Mouse (Mus musculus): Measurements from ENCODE around the gene Mrpl10. TPM values are rescaled to one million over a fixed set of nuclear protein-coding genes. Genes with fewer than 3 reads are reported as not detected.

The Mrpl10 gene
- 55.0 and 58.4 TPM in 2 replicates for polyA plus RNA-seq (2012; rRNA removed)

DNA sequence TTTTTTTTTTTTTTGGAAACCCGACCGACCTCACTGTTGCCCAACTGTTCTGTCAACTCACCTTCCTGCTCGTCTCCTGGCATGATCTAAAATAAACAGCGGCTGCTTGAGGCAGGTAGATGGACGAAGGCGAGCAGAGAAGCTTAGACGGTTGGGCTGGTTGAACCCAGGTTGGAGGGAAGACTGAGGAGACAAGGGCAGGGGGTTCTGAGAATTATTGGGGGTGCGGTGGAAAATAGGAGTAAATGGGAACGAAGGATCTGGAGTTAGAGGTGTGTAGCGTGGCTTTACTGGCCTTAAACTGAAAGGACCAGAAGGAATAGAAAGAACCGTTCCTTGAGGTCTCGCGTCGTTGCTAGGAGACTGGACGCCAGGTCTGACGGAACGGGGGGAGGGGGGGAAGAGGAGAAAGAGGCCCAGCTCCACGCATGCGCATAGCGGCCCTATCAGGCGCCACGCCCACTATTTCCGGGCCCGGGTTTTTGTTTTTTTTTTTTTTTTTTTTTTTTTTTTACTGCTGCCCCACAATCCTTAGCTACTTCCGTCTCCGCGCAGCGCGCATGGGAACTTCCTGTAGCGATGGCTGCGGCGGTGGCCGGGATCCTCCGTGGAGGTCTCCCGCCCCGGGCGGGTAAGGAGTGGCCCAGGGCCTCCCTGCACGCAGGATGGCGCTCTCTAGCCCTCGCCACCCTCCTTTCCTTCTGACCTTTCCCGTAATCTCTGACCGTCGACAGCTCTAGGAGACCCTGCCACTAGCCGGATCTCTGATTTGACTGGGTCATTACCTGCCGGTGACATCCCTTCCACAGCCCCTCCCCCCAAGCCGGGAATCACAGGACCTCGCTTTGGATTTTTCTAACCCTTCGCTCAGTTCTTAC lies at the start of gene Mrpl10, which contains the start of gene Lrrc46:
Gene Mrpl10, plus strand, starts transcription at position 539 of the 878 bp plus-strand sequence.
Gene Lrrc46, minus strand, starts transcription at position 386 of the 878 bp plus-strand sequence.

DNA sequence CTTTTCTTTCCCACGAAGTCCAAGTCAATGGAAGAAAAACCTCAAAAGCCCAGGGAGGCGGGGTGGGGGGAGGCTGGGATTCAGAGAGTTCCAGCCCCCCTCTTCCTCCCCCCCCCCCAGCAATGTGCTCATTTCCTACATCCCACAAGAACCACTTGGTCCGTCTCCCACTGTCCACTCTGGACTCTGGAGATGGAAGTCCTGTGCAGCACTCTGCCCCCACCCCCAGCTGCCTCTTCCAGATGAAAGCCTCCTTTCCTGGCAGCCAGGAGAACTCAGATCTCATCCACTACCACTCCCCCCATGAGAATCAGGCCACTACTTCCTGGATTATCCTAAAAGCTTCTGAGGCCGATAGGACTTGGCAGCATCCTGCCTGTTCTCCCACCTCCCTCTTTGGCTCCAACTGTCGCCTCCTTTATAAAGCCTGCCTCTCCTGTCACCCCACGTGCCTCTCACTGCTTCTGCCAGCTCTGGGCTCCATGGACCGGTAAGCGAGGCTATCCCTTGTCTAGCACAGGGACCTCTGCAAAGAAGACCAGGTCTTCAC lies 28.2 kb upstream of the Mrpl10 start, which contains the start of gene Sp6:
Gene Sp6, plus strand, starts transcription at position 274 of the 550 bp plus-strand sequence.

DNA sequence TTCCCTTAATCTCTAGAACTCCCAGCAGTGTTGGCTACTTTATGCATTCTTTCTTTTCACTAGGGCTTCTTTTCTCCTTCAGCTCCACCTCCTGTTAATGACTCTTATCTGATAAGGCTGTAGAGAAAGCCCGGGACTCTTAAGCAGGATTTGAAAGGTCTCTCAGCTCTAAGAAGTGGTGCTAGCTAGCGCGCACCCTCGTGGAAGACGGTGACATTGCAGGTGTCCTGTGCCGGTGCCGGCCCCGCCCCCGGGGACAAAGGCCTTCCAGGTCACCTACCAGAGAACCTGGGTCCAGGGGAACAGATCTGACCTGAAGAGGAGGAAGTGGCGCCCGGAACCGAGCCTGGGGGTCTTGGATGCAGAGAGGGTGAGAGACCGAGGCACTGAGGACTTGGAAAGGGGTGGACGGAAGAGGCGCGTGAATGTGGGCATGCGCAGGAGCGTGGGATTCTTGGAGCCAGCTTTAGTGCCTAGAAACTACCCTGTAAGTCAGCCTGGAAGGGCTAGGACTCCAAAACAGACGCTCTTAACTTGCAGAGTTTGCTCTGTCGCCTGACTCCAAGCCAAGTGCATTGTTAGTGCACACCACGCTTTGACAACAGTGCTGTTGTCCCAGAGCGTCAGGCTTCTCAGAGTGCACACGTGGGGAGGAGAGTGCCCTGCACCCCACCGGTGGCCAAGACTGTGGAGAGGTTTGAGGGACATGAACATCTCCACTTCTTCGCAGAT lies 11.5 kb upstream of the Mrpl10 start, which contains the start of gene Scrn2:
Gene Scrn2, plus strand, starts transcription at position 253 of the 732 bp plus-strand sequence.

DNA sequence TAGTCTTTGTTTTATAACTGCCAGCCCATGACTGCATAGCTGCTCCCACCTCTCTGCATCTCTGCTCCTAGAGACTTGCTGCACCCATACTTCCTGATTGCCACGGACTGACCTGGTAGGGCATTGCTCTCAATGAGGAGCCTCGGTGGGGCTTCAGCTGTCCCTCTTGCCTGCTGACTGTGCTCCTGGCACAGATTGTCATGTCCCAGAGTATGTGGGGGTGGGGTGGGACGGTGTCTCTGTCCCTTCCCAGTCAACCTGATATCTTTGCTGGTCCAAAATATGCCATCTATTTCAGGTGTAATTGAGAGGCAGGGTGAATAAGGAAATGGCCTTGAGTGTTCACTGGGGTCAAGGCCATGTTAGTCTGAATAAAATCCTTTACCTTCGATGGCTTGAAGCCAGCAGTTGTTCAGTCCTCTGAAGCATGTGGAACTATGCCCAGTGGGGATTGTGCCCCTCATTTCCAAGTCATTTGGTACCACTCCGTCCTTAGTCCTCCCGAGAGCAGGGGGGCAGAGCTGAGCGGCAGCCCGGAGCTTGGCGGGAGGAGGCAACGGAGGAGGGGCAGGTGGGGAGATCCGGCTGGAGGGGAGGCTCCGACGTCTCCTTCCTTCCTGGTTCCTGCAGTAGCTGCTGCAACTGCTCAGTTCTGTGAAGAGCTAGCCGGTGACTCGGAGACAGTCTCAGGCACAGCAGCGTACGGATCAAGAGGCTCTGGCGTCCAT lies 9.0 kb downstream of the Mrpl10 start, which contains the start of gene Osbpl7:
Gene Osbpl7, plus strand, starts transcription at position 413 of the 728 bp plus-strand sequence.

Other genes with a start within 250 kb of the Mrpl10 start
- 78.5 and 81.8 TPM in 2 replicates for gene Nfe2l1, start 211.6 kb upstream of the Mrpl10 start, polyA plus RNA-seq (2012; rRNA removed)
- 10.3 and 17.6 TPM in 2 replicates for gene Copz2, start 191.7 kb upstream of the Mrpl10 start, polyA plus RNA-seq (2012; rRNA removed)
- gene Cdk5rap3, start 125.1 kb upstream of the Mrpl10 start, polyA plus RNA-seq (2012; rRNA removed) = 68.0 and 72.3 TPM in 2 replicates
- 0.08 TPM in 1 of 2 replicates, not detected in the other for gene Prr15l, start 113.5 kb upstream of the Mrpl10 start, polyA plus RNA-seq (2012; rRNA removed)
- 15.3 and 15.4 TPM in 2 replicates for gene Pnpo, start 97.6 kb upstream of the Mrpl10 start, polyA plus RNA-seq (2012; rRNA removed)
- gene Sp2, start 58.6 kb upstream of the Mrpl10 start, polyA plus RNA-seq (2012; rRNA removed) = 6.9 and 8.5 TPM in 2 replicates
- 0.78 and 0.79 TPM in 2 replicates for gene Sp6, start 28.2 kb upstream of the Mrpl10 start, polyA plus RNA-seq (2012; rRNA removed)
- gene Scrn2, start 11.6 kb upstream of the Mrpl10 start, polyA plus RNA-seq (2012; rRNA removed) = 11.7 and 12.0 TPM in 2 replicates
- 1.9 and 2.1 TPM in 2 replicates for gene Lrrc46, start 153 bp upstream of the Mrpl10 start, polyA plus RNA-seq (2012; rRNA removed)
- 13.8 TPM in 2 replicates for gene Osbpl7, start 9.1 kb downstream of the Mrpl10 start, polyA plus RNA-seq (2012; rRNA removed)
- 0.55 and 0.73 TPM in 2 replicates for gene Tbx21, start 73.8 kb downstream of the Mrpl10 start, polyA plus RNA-seq (2012; rRNA removed)
- gene Tbkbp1, start 109.9 kb downstream of the Mrpl10 start, polyA plus RNA-seq (2012; rRNA removed) = 56.0 and 57.9 TPM in 2 replicates
- 92.2 and 97.5 TPM in 2 replicates for gene Kpnb1, start 146.3 kb downstream of the Mrpl10 start, polyA plus RNA-seq (2012; rRNA removed)
- gene Npepps, start 239.1 kb downstream of the Mrpl10 start, polyA plus RNA-seq (2012; rRNA removed) = 110 and 113 TPM in 2 replicates